In genomic region chr1:138166233-138166771, GRCm38 (mm10) we compare ENCODE assay signal across 19 mouse cellular contexts.
"Had no signal": no experiment of that assay in that cellular context is flagged by ENCODE, and none has a peak within 500 bp of the region (broad histone marks: within the 10 kb centered on the region; RNA-seq: fewer than 3 reads in every experiment).

No protein-coding gene starts in this region.

- ATAC-seq: liver, postnatal 0 days; lung, postnatal 0 days; midbrain, embryonic 13.5 days; midbrain, embryonic 15.5 days had no signal

- DNase-seq: liver, postnatal 0 days; lung, adult 2 months; lung, postnatal 14 days; lung, postnatal 36 days; retina, postnatal 1 day; right cerebral cortex, adult 18-20 months; thymus, adult 2 months; thymus, postnatal 25 days; thymus, postnatal 4 days had no signal

- H3K4me1 ChIP-seq: lung, embryonic 15.5 days; midbrain, embryonic 13.5 days; midbrain, embryonic 15.5 days; neural tube, embryonic 13.5 days; neural tube, embryonic 15.5 days; stomach, embryonic 15.5 days had no signal

- H3K9ac ChIP-seq: liver, postnatal 0 days; lung, embryonic 15.5 days; midbrain, embryonic 13.5 days; midbrain, embryonic 15.5 days; neural tube, embryonic 13.5 days; neural tube, embryonic 15.5 days; stomach, embryonic 15.5 days had no signal

- H3K27ac ChIP-seq: lung, embryonic 15.5 days; macrophage; midbrain, embryonic 13.5 days; midbrain, embryonic 15.5 days; neural tube, embryonic 13.5 days; neural tube, embryonic 15.5 days; stomach, embryonic 15.5 days; stomach, postnatal 0 days had no signal

- H3K36me3 ChIP-seq: lung, embryonic 15.5 days; midbrain, embryonic 13.5 days; midbrain, embryonic 15.5 days; neural tube, embryonic 13.5 days; neural tube, embryonic 15.5 days; stomach, embryonic 15.5 days had no signal

- H3K4me3 ChIP-seq: lung, embryonic 15.5 days; megakaryocyte, embryonic 14.5 days; midbrain, embryonic 13.5 days; midbrain, embryonic 15.5 days; neural tube, embryonic 13.5 days; neural tube, embryonic 15.5 days; stomach, embryonic 15.5 days had no signal

- H3K4me2 ChIP-seq: lung, embryonic 15.5 days; midbrain, embryonic 13.5 days; midbrain, embryonic 15.5 days; neural tube, embryonic 13.5 days; neural tube, embryonic 15.5 days; stomach, embryonic 15.5 days had no signal

- H3K27me3 ChIP-seq: lung, embryonic 15.5 days; megakaryocyte, embryonic 14.5 days; midbrain, embryonic 13.5 days; midbrain, embryonic 15.5 days; neural tube, embryonic 13.5 days; neural tube, embryonic 15.5 days; stomach, embryonic 15.5 days had no signal

- H3K9me3 ChIP-seq: lung, embryonic 15.5 days; megakaryocyte, embryonic 14.5 days; midbrain, embryonic 13.5 days; midbrain, embryonic 15.5 days; neural tube, embryonic 13.5 days; neural tube, embryonic 15.5 days; stomach, embryonic 15.5 days had no signal
